Mouse (Mus musculus) liver, embryonic 11.5 days (tissue): Measurements from ENCODE around the gene Abi3. TPM values are rescaled to one million over a fixed set of nuclear protein-coding genes. Genes with fewer than 3 reads are reported as not detected.

Experiments
- ATAC-seq: fragments of 200-750 bp; cut with Nextera tagmentation; replicated peaks from 2 replicates; pipeline ENCODE4 v1.8.0; 2017; ENCODE audit warnings: moderate number of reproducible peaks, mild to moderate bottlenecking, moderate TSS enrichment, moderate library complexity; ENCODE audit not compliant: low FRiP score
- DNase-seq: peaks from one replicate; pipeline ENCODE4 v3.0.0-alpha.2; 2017; ENCODE audit warnings: low spot score
- H3K27ac ChIP-seq: fragments of 300-500 bp; sonication (generic); 2 replicates; pipeline ENCODE4 v1.5.1; 2014; ENCODE audit warnings: mild to moderate bottlenecking, low read depth, low read length, control low read depth
- H3K27me3 ChIP-seq: fragments of 300-500 bp; sonication (generic); replicated peaks from 2 replicates; pipeline ENCODE4 v1.6.1; 2014; ENCODE audit warnings: low read length, mixed read lengths; ENCODE audit not compliant: control insufficient read depth, insufficient read depth
- H3K36me3 ChIP-seq: fragments of 300-500 bp; sonication (generic); 2 replicates; pipeline ENCODE4 v1.6.1; 2014; ENCODE audit warnings: mild to moderate bottlenecking, low read length, moderate library complexity, mixed read lengths; ENCODE audit not compliant: control insufficient read depth, insufficient read depth
- H3K4me1 ChIP-seq: fragments of 300-500 bp; sonication (generic); replicated peaks from 2 replicates; pipeline ENCODE4 v1.6.1; 2014; ENCODE audit warnings: low read length, mixed read lengths; ENCODE audit not compliant: control insufficient read depth, insufficient read depth
- H3K4me2 ChIP-seq: fragments of 300-500 bp; sonication (generic); 2 replicates; pipeline ENCODE4 v1.6.1; 2014; ENCODE audit warnings: mild to moderate bottlenecking, control low read depth, moderate library complexity
- H3K4me3 ChIP-seq: fragments of 300-500 bp; sonication (generic); 2 replicates; pipeline ENCODE4 v1.5.1; 2014; ENCODE audit warnings: low read depth, low read length, control low read depth
- H3K9ac ChIP-seq: fragments of 300-500 bp; sonication (generic); 2 replicates; pipeline ENCODE4 v1.6.1; 2014; ENCODE audit warnings: low read depth, low read length, control low read depth
- H3K9me3 ChIP-seq: fragments of 300-500 bp; sonication (generic); 2 replicates; pipeline ENCODE4 v1.6.1; 2016; ENCODE audit warnings: low read length, inconsistent platforms, mixed read lengths; ENCODE audit not compliant: control insufficient read depth
- WGBS: fragments of 180-500 bp; shearing (Covaris S2); extraction: QIAGEN DNeasy Blood & Tissue Kit; methylation state at CpG from one replicate; pipeline ENCODE4 v1.1.7; 2014; 5-methylcytosine and 5-hydroxymethylcytosine counted together
- polyA plus RNA-seq: library from polyadenylated mRNA; unstranded; fragments of >200 nt; fragmentation: Nextera tagmentation; extraction: Ambion mirVana; gene quantifications from 2 replicates; pipeline ENCODE4 v1.2.1, GENCODE M21; 2014

The Abi3 gene
- polyA plus RNA-seq, 1 experiment from 2014 or later: 6.4 TPM

- no peak overlapping the region for H3K4me2 ChIP-seq
- H3K27me3 ChIP-seq: peaks cover 11% of the 10 kb centered on the region
- ATAC-seq (no peak), DNase-seq (no peak)
- H3K27ac ChIP-seq: no peak overlapping the region
- no peaks in the 10 kb centered on the region for H3K9me3 ChIP-seq
- H3K9ac ChIP-seq: no peak overlapping the region
- no peaks in the 10 kb centered on the region for H3K36me3 ChIP-seq
- H3K4me1 ChIP-seq: peaks cover 17% of the 10 kb centered on the region
- H3K4me3 ChIP-seq: no peak overlapping the region
- WGBS: 78% methylated on average over 13 of the region's 13 CpGs
Observed at GRCm38 (mm10) chr11:95791787-95792186, 50.5 kb downstream of the Abi3 start.

GRCm38 (mm10) chr11:95789451-95789891 lies 52.8 kb downstream of the Abi3 start:
- DNase-seq: no peak
- ATAC-seq: no peak

GRCm38 (mm10) chr11:95786511-95786910 lies 55.8 kb downstream of the Abi3 start:
- no peak overlapping the region for H3K4me2 ChIP-seq
- H3K4me1 ChIP-seq: no peaks in the 10 kb centered on the region
- no peak overlapping the region for H3K27ac ChIP-seq
- no peak overlapping the region for H3K9ac ChIP-seq
- DNase-seq (no peak), ATAC-seq (no peak; the same call in 1 of the 2 replicates)
- H3K27me3 ChIP-seq: no peaks in the 10 kb centered on the region
- WGBS: 84% methylated on average over 6 of the region's 6 CpGs
- H3K36me3 ChIP-seq: no peaks in the 10 kb centered on the region
- H3K4me3 ChIP-seq: no peak overlapping the region
- no peaks in the 10 kb centered on the region for H3K9me3 ChIP-seq

More at GRCm38 (mm10) chr11:95789451-95789891, 52.8 kb downstream of the Abi3 start:
- H3K27ac ChIP-seq: no peak overlapping the region
- H3K36me3 ChIP-seq: no peaks in the 10 kb centered on the region
- no peak overlapping the region for H3K9ac ChIP-seq
- 80% methylated on average over 8 of the region's 8 CpGs for WGBS
- no peaks in the 10 kb centered on the region for H3K27me3 ChIP-seq
- no peak overlapping the region for H3K4me3 ChIP-seq
- H3K4me2 ChIP-seq: no peak overlapping the region
- H3K9me3 ChIP-seq: no peaks in the 10 kb centered on the region
- H3K4me1 ChIP-seq: peaks cover 13% of the 10 kb centered on the region

- 86% methylated on average over 4 of the region's 4 CpGs for WGBS
- ATAC-seq (no peak), DNase-seq (no peak)
- Histone ChIP-seq H3K36me3 (no peaks in the 10 kb centered on the region), H3K9ac (no peak overlapping the region), H3K4me3 (no peak overlapping the region), H3K4me2 (no peak overlapping the region), H3K27ac (no peak overlapping the region), H3K4me1 (no peaks in the 10 kb centered on the region), H3K27me3 (no peaks in the 10 kb centered on the region), H3K9me3 (no peaks in the 10 kb centered on the region)
Observed at GRCm38 (mm10) chr11:95785675-95786074, 56.6 kb downstream of the Abi3 start.

GRCm38 (mm10) chr11:95783958-95784357 lies 58.3 kb downstream of the Abi3 start:
- 80% methylated on average over 9 of the region's 9 CpGs for WGBS
- Histone ChIP-seq H3K4me1 (no peaks in the 10 kb centered on the region), H3K27me3 (no peaks in the 10 kb centered on the region), H3K4me3 (no peak overlapping the region), H3K9ac (no peak overlapping the region), H3K27ac (no peak overlapping the region), H3K9me3 (no peaks in the 10 kb centered on the region), H3K4me2 (no peak overlapping the region), H3K36me3 (no peaks in the 10 kb centered on the region)
- no peak for DNase-seq
- no peak for ATAC-seq

GRCm38 (mm10) chr11:95783457-95783856 lies 58.8 kb downstream of the Abi3 start:
- no peak for ATAC-seq
- peaks cover 3% of the 10 kb centered on the region for H3K4me1 ChIP-seq
- H3K4me3 ChIP-seq: no peak overlapping the region
- DNase-seq: no peak
- no peaks in the 10 kb centered on the region for H3K36me3 ChIP-seq
- H3K9ac ChIP-seq: no peak overlapping the region
- 77% methylated on average over 4 of the region's 4 CpGs for WGBS
- H3K27ac ChIP-seq: no peak overlapping the region
- H3K4me2 ChIP-seq: no peak overlapping the region
- no peaks in the 10 kb centered on the region for H3K9me3 ChIP-seq
- H3K27me3 ChIP-seq: no peaks in the 10 kb centered on the region

GRCm38 (mm10) chr11:95781557-95781956 lies 60.7 kb downstream of the Abi3 start:
- no peaks in the 10 kb centered on the region for H3K9me3 ChIP-seq
- WGBS: 85% methylated on average over 11 of the region's 11 CpGs
- H3K36me3 ChIP-seq: no peaks in the 10 kb centered on the region
- no peak overlapping the region for H3K4me3 ChIP-seq
- no peak overlapping the region for H3K4me2 ChIP-seq
- DNase-seq: no peak
- no peak overlapping the region for H3K27ac ChIP-seq
- no peak for ATAC-seq
- peaks cover 20% of the 10 kb centered on the region for H3K4me1 ChIP-seq
- no peaks in the 10 kb centered on the region for H3K27me3 ChIP-seq
- no peak overlapping the region for H3K9ac ChIP-seq

GRCm38 (mm10) chr11:95780480-95780879 lies 61.8 kb downstream of the Abi3 start:
- Histone ChIP-seq H3K36me3 (no peaks in the 10 kb centered on the region), H3K9me3 (no peaks in the 10 kb centered on the region), H3K27me3 (no peaks in the 10 kb centered on the region), H3K27ac (no peak overlapping the region), H3K9ac (no peak overlapping the region), H3K4me1 (peaks cover 20% of the 10 kb centered on the region), H3K4me2 (no peak overlapping the region), H3K4me3 (no peak overlapping the region)
- WGBS: 86% methylated on average over 8 of the region's 8 CpGs
- DNase-seq (no peak), ATAC-seq (no peak)
